Mouse (Mus musculus): Measurements from ENCODE around the gene Tbc1d22a. TPM values are rescaled to one million over a fixed set of nuclear protein-coding genes. Genes with fewer than 3 reads are reported as not detected.

The Tbc1d22a gene
- total RNA-seq, 2 experiments from 2014 or later = 13.5 to 16.0 TPM

GRCm38 (mm10) chr15:86364948-86365658 lies 150.8 kb downstream of the Tbc1d22a start:
- intact Hi-C loops (cut with DNase I) = no loop called here
- DNase-seq = no peak

- no peak for DNase-seq
- intact Hi-C loops (cut with DNase I) = no loop called here
Observed at GRCm38 (mm10) chr15:86366726-86367125, 152.5 kb downstream of the Tbc1d22a start.

- intact Hi-C loops (cut with DNase I) = no loop called here
Observed at GRCm38 (mm10) chr15:86367247-86367646, 153.0 kb downstream of the Tbc1d22a start.

GRCm38 (mm10) chr15:86370846-86371245 lies 156.6 kb downstream of the Tbc1d22a start:
- intact Hi-C loops (cut with DNase I) = no loop called here
- DNase-seq = no peak

More at GRCm38 (mm10) chr15:86367247-86367646, 153.0 kb downstream of the Tbc1d22a start:
- no peak for DNase-seq

- intact Hi-C loops (cut with DNase I) = no loop called here
- DNase-seq = no peak
Observed at GRCm38 (mm10) chr15:86375262-86375661, 161.0 kb downstream of the Tbc1d22a start.

GRCm38 (mm10) chr15:86375860-86376394 lies 161.7 kb downstream of the Tbc1d22a start:
- no peak for DNase-seq
- intact Hi-C loops (cut with DNase I) = no loop called here

GRCm38 (mm10) chr15:86383278-86383677 lies 169.0 kb downstream of the Tbc1d22a start:
- DNase-seq = no peak
- intact Hi-C loops (cut with DNase I) = no loop called here

GRCm38 (mm10) chr15:86385436-86385835 lies 171.2 kb downstream of the Tbc1d22a start:
- intact Hi-C loops (cut with DNase I) = no loop called here
- DNase-seq = no peak

DNA sequence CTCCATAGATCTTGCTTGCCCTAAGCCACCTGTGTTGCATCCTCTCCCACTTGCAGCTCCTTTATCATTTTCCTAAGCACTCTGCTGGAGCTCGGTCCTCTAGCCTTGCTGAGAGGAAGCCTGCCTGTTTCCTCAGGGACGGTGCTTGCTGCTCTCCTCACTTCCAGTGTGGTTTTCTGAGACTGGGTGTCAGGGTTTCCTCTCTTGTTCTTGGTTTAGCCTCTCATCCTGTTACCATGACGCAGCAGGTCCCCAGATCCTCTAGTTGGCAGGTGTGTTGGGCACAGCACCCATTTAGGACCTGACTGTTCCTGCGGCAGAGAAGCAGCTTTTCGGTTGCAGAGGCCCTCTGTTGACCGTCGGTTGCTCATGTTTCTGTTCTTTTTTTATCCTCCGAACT lies 172.1 kb downstream of the Tbc1d22a start:
- no peak for DNase-seq
- intact Hi-C loops (cut with DNase I) = no loop called here

- no peak for DNase-seq
- intact Hi-C loops (cut with DNase I) = no loop called here
Observed at GRCm38 (mm10) chr15:86388597-86388996, 174.3 kb downstream of the Tbc1d22a start.

DNA sequence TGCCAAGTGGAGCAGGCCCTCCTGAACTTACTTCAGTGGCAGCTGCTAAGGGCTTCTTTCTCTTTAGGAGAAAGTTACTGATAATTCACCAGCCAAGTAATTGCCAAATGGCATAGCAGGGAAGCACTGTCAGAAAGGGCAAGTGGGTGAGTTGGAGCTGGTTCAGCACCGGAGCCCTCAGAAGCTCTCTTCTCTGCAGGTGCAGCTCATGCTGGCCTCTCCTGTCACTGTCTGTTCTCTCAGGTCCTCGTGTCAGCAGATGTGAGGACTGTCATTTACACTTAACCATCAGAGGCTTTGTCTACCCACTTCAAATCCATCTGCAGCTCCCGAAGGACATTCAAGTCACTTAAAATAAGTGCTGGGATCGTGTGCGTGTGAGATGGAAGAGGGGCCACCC lies 190.6 kb downstream of the Tbc1d22a start:
- DNase-seq = no peak
- intact Hi-C loops (cut with DNase I) = no loop called here

DNA sequence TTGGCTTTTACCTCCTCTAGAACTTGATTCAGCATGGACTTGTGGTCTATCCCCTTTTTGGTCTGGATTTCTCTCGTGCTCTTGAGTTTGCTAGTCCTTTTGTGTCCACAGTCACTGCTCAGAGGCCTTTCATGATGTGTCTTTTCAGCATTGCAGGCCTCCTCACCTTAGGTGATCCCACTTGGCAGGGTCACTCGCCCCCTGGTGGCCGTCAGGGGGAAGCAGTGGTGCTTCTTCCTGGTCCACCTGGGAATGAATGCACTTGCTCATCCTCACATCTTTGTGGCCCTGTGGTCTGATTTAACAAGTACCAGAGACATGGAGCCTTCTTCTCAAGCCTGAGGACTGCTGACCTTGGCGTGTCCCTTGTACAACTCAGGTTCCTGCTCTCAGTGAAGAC lies 191.3 kb downstream of the Tbc1d22a start:
- intact Hi-C loops (cut with DNase I) = no loop called here
- peak; percentile 23 to 41 for DNase-seq

GRCm38 (mm10) chr15:86409352-86409751 lies 195.1 kb downstream of the Tbc1d22a start:
- intact Hi-C loops (cut with DNase I) = no loop called here
- no peak for DNase-seq

DNA sequence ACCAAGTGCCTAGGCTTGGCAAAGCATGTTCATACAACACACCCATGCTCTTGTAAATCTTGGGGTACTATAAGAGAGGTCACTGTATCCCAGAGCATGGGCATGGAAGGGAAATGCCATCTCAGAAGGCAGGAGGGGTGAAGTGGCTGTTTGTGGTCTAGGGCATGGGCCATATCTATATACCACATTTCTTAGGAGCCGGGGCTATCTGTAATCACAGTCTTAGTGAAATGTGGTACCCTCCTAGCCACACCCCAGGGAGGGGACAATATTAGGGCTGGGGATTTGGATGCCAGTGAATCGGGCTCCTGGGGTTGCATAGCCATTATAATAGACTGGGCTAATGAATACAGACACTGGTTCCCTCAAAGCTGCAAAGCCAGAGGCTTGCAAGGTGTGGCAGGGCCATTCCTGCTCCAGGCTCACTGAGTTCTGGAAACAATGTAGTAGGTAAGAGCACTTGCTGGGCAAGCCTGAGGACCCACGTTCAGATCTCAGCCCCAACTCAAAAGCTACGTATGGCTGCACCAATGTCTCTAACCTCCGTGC lies 197.3 kb downstream of the Tbc1d22a start:
- no peak for DNase-seq
- intact Hi-C loops (cut with DNase I) = loop anchor here (10.0 kb wide), 1 partner anchor 153 kb away; no protein-coding TSS in a partner anchor

DNA sequence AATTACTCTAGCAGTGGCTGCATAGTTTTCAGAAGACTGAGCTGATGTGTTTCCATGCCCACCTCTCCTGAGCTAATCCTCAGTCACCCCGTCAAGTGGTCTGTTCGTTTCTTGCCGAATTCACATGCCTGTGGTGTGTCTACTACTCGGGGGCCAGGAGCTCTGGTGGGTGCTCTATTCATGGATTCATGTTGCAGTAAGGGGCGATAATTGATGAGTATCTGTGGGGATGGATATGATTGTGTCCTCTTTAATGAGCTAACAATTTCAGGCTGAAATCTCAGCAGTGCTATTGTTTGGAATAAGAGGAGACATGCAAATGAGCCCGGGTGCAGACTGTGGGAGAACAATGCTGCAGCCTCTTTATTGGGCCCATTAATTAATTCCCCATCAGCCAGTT lies 201.7 kb downstream of the Tbc1d22a start:
- intact Hi-C loops (cut with DNase I) = loop anchor here (10.0 kb wide), 1 partner anchor 149 kb away; no protein-coding TSS in a partner anchor
- DNase-seq = no peak

DNA sequence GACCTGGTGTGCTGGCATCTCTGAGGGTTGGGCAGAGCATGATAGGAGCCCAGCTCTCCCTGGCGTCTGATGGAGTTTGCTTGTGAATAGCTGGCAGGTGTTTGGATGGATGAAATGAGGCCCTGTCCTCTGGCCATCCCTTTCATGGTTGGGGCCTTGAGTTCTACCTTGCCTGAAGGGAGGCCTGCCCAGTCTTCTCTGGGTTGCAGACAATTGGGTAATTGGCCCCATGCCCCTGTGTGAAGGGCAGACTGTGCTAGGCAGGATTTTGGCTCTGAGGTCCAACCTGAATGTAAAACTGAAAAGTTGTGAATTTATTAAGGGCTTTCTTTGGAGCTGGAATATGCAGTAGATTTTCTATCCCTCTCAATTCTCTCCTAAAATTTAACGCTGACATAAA lies 204.2 kb downstream of the Tbc1d22a start:
- intact Hi-C loops (cut with DNase I) = loop anchor here (10.0 kb wide), 1 partner anchor 146 kb away; no protein-coding TSS in a partner anchor
- no peak for DNase-seq

- intact Hi-C loops (cut with DNase I) = loop anchor here (10.0 kb wide), 1 partner anchor 145 kb away; no protein-coding TSS in a partner anchor
- no peak for DNase-seq
Observed at GRCm38 (mm10) chr15:86419620-86420019, 205.4 kb downstream of the Tbc1d22a start.

GRCm38 (mm10) chr15:86422858-86423257 lies 208.6 kb downstream of the Tbc1d22a start:
- intact Hi-C loops (cut with DNase I) = no loop called here

GRCm38 (mm10) chr15:86423884-86424283 lies 209.6 kb downstream of the Tbc1d22a start:
- DNase-seq = no peak
- intact Hi-C loops (cut with DNase I) = no loop called here

More at GRCm38 (mm10) chr15:86422858-86423257, 208.6 kb downstream of the Tbc1d22a start:
- DNase-seq = no peak

- DNase-seq = no peak
- intact Hi-C loops (cut with DNase I) = no loop called here
Observed at GRCm38 (mm10) chr15:86424971-86425370, 210.7 kb downstream of the Tbc1d22a start.

GRCm38 (mm10) chr15:86426364-86427000 lies 212.2 kb downstream of the Tbc1d22a start:
- DNase-seq = no peak
- intact Hi-C loops (cut with DNase I) = no loop called here

Measured in gastrocnemius, postnatal 36 days (tissue).